Mouse (Mus musculus) megakaryocyte, embryonic 14.5 days (primary cell): Measurements from ENCODE around the gene Zfp933. TPM values are rescaled to one million over a fixed set of nuclear protein-coding genes. Genes with fewer than 3 reads are reported as not detected.
"Not testable (repeated sequence)": the region's sequence is repeated elsewhere in the genome, so short reads cannot be mapped to it uniquely, and the experiment has no call there.

ENCODE experiments used
- H3K27me3 ChIP-seq: replicated peaks from 2 replicates; pipeline ENCODE3; 2012; ENCODE audit warnings: inconsistent platforms
- H3K36me3 ChIP-seq: replicated peaks from 2 replicates; pipeline ENCODE3; 2012; ENCODE audit warnings: low read length, inconsistent platforms, mixed read lengths
- H3K4me1 ChIP-seq: 2 replicates; pipeline ENCODE4 v1.6.1; 2012; ENCODE audit warnings: inconsistent platforms
- H3K4me3 ChIP-seq: replicated peaks from 2 replicates; pipeline ENCODE3; 2012; ENCODE audit warnings: moderate library complexity, mild to moderate bottlenecking, inconsistent platforms
- H3K9me3 ChIP-seq: 2 replicates; pipeline ENCODE4 v1.6.1; 2012; ENCODE audit warnings: inconsistent platforms
- polyA plus RNA-seq: library from polyadenylated mRNA; stranded (reverse); fragments of >175 nt; gene quantifications from 2 replicates; pipeline ENCODE4 v1.2.3, GENCODE M21; 2012; ENCODE audit warnings: low replicate concordance; ENCODE audit not compliant: insufficient read depth

Zfp933 gene
- polyA plus RNA-seq, 1 experiment = not detected

DNA sequence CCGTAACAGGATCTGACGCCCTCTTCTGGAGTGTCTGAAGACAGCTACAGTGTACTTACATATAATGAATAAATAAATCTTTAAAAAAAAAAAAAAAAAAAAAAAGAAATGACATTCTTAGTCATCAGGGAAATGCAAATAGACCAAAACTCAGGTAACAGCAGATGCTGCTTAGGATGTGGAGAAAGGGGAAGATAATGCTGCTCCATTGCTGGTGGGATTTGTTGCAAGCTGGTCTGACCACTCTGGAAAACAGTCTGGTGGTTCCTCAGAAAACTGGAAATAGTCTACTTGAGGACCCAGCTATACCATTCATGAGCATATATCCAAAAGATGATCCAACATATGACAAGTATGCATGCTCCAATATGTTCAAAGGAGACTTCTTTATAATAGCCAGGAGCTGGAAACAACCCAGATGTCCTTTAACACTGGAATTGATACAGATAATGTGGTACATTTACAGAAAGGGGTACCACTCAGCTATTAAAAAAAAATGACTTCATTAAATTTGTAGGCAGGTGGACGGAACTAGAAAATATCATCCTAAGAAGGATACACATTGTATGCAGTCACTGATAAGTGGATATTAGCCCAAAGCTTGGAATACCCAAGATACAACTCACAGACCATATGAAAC is 54.0 kb downstream of the Zfp933 start:
- H3K9me3 ChIP-seq, H3K27me3 ChIP-seq, H3K4me3 ChIP-seq, H3K4me1 ChIP-seq: not testable (repeated sequence)
- peaks cover 11% of the 10 kb centered on the region for H3K36me3 ChIP-seq

GRCm38 (mm10) chr4:147793390-147793916 is 54.7 kb downstream of the Zfp933 start:
- not testable (repeated sequence) for H3K4me3 ChIP-seq, H3K4me1 ChIP-seq, H3K9me3 ChIP-seq, H3K27me3 ChIP-seq
- H3K36me3 ChIP-seq = peaks cover 11% of the 10 kb centered on the region

DNA sequence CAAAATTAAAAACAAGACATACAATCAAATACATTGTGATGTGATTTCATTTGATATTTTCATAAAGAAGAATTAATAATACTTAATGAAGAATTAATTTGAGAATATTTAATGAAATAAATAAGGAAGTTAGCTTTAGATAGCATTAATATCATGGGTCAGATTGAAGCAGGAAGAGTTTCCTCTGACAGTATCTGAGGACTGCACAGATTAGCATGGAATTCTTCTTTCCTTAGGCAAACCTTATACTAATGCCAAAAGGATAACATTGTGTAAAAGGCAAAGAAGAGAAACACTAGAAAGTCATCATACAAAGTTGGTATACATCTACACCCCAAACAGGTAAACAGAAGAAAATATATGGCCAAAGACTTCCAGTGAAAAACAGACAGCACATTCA is 56.4 kb downstream of the Zfp933 start:
- peaks cover 14% of the 10 kb centered on the region for H3K36me3 ChIP-seq
- H3K27me3 ChIP-seq, H3K4me1 ChIP-seq: not testable (repeated sequence)

More for the DNA sequence above, 56.4 kb downstream of the Zfp933 start:
- not testable (repeated sequence) for H3K9me3 ChIP-seq, H3K4me3 ChIP-seq

Other genes with a start within 250 kb of the Zfp933 start
- gene Zfp979, start 205.9 kb downstream of the Zfp933 start, polyA plus RNA-seq = 0.39 TPM in 1 of 2 replicates, not detected in the other
- gene Zfp534, start 145.8 kb downstream of the Zfp933 start, polyA plus RNA-seq = not detected in 2 replicates
- 0.07 TPM in 1 of 2 replicates, not detected in the other for gene Zfp984, start 38.6 kb downstream of the Zfp933 start, polyA plus RNA-seq
- 44.2 and 60.2 TPM in 2 replicates for gene Miip, start 20.4 kb upstream of the Zfp933 start, polyA plus RNA-seq
- not detected in 2 replicates for gene Fv1, start 20.6 kb upstream of the Zfp933 start, polyA plus RNA-seq
- 19.0 and 25.4 TPM in 2 replicates for gene Mfn2, start 56.3 kb upstream of the Zfp933 start, polyA plus RNA-seq
- gene Plod1, start 88.4 kb upstream of the Zfp933 start, polyA plus RNA-seq = 11.8 and 14.9 TPM in 2 replicates
- 87.3 and 131 TPM in 2 replicates for gene 2510039O18Rik, start 92.5 kb upstream of the Zfp933 start, polyA plus RNA-seq
- not detected in 2 replicates for gene Nppb, start 137.4 kb upstream of the Zfp933 start, polyA plus RNA-seq
- gene Nppa, start 152.4 kb upstream of the Zfp933 start, polyA plus RNA-seq = not detected in 2 replicates
- 2.4 and 3.5 TPM in 2 replicates for gene Clcn6, start 190.5 kb upstream of the Zfp933 start, polyA plus RNA-seq
- gene Mthfr, start 190.7 kb upstream of the Zfp933 start, polyA plus RNA-seq = 3.5 and 7.0 TPM in 2 replicates
- gene Agtrap, start 239.7 kb upstream of the Zfp933 start, polyA plus RNA-seq = 16.5 and 50.7 TPM in 2 replicates